Mouse (Mus musculus) CD8-positive naive resting alpha-beta T cell, adult 57 days (primary cell): ENCODE data around the gene Obp1a. TPM values are rescaled to one million over a fixed set of nuclear protein-coding genes. Genes with fewer than 3 reads are reported as not detected.

Experiments
- total RNA-seq: library from RNA; stranded (reverse); gene quantifications from one replicate; pipeline ENCODE4 v1.2.4, GENCODE M21; 2023

The Obp1a gene
- total RNA-seq: not detected

GRCm38 (mm10) chrX:78091274-78091673, at the start of gene Obp1a:
Obp1a (minus strand) TSS chrX:78091374.

GRCm38 (mm10) chrX:78125167-78125566, 34.0 kb upstream of the Obp1a start, which contains the start of gene Gm5938:
Gm5938 (plus strand) TSS chrX:78125467.

Other genes with a start within 250 kb of the Obp1a start
- gene Pbsn, start 237.8 kb downstream of the Obp1a start, total RNA-seq: not detected
- not detected for gene Gm14744, start 226.6 kb downstream of the Obp1a start, total RNA-seq
- gene 5430402E10Rik, start 166.3 kb downstream of the Obp1a start, total RNA-seq: not detected
- not detected for gene Gm5938, start 34.1 kb upstream of the Obp1a start, total RNA-seq
- gene Obp1b, start 95.4 kb upstream of the Obp1a start, total RNA-seq: not detected
- gene Gm14743, start 154.5 kb upstream of the Obp1a start, total RNA-seq: not detected